Mouse (Mus musculus) right cerebral cortex, postnatal 4 days (tissue): ENCODE measurements around the gene Nsg1.

Experiments
- DNase-seq: peaks from one replicate; pipeline ENCODE4 v3.0.0-alpha.2; 2022

The Nsg1 gene

DNA sequence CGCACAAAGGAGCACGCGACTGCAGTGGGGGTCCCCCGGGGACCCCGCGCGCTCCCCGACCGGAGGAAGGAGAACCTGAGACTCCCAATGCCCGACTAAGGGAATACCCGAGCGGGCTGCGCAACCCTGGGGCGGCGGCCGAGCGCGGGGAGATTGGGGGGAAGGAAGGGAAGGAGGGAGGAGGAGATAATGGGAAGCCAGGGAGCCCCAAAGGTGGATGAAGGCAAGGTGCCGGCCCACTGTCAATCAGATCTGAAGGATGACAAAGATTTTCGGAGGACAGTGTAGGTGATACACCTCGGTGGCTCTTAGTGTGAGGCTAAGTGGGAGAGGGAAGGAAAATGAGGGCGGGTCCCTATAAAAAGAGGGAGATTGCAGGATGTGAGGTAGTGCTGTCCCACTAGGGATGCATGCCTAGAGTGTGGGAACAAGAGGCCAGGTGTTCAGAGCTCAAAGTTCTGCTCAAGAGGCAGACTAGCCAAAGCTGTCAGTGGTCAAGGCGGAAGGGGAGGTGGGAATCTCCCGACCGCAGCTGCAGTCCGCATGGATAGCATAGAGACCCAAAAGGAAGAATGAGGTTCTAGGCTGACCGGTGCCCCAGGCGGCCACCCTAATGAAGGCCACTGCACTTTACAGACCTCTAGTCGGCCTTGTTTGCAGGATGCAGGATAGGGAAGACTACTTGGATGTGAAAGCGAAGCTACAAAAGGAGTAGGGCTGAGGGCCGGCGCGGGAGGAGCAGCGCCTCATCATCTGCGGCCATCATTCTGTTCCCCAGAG is at the start of gene Nsg1:
Gene Nsg1 (minus strand): TSS at position 274 of the 780 bp plus-strand sequence.
- DNase-seq = no peak

DNA sequence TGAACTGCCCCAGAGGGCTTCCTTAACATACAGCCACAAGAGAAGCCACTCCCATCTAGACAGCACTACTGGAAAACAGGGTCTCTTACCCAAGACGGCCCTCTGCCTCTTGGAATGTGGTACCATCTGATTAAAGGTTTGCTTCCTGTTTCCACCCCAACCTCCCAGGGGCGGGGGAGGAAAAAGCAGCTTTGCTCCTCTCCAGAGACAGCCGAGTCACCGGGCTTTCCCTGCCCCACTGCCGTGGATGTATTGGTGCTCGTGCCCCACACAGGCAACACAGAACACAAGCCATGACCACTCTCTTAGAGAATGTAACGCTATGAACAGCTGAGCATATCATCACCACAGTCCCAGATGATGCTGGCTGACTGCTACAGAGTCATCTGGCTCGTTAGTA is 49.3 kb upstream of the Nsg1 start:
- DNase-seq = no peak

DNA sequence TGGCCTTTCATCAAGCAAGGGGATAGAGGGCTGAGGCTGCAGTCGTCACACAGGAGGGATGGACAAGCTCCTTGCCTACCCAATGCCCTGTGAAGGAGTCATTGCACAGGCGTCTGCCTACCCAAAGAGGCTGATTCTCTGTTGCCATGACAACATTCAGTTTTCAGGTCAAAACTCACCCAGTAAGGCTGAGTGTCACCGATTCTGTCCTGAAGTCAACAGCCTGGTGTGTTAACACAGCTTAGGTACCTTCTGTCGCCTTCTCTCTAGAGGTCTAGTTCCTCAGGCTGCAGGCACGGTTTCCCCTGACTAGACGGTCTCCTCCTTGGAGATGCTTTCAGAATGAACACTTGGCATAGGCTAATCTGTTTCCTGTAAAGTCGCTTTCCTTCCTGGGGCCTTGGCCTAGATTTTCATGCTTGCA is 45.6 kb upstream of the Nsg1 start:
- no peak for DNase-seq

DNA sequence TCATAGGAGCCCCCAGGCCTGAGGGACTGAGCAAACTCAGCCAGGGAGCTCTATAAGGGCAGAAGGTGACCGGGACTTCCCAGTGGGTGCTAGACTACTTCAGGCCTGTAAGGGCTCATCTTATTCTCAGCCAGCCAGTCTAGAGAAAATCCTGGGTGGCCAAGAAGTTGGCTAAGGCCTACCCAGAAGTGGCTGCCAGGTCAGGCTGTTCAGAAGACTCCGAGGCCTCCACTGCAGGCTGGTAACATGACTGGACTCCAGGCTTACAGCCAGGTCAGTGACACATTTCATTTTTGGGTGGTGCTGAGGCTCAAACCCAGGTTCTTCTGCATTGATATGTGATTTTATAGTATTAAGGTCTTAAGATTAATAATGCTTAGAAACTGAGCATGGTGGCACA is 40.0 kb upstream of the Nsg1 start:
- DNase-seq = no peak

DNA sequence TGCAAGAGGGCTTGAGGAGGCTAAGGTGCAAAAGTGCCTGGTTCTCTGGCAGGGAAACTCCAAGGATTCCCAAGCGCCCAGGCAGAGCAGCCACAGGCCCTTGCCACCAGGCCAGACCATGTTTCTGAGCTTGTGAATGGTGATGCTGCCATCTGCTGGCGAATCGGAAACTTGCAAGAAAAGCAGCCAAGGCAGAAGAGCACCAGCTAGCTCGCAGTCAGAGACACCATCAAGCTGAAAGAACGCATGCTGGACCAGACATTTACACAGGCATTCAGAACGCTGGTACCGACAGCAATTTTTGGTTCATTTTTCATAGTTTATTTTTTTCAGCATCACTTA is 37.7 kb upstream of the Nsg1 start:
- peak; percentile 91 for DNase-seq

DNA sequence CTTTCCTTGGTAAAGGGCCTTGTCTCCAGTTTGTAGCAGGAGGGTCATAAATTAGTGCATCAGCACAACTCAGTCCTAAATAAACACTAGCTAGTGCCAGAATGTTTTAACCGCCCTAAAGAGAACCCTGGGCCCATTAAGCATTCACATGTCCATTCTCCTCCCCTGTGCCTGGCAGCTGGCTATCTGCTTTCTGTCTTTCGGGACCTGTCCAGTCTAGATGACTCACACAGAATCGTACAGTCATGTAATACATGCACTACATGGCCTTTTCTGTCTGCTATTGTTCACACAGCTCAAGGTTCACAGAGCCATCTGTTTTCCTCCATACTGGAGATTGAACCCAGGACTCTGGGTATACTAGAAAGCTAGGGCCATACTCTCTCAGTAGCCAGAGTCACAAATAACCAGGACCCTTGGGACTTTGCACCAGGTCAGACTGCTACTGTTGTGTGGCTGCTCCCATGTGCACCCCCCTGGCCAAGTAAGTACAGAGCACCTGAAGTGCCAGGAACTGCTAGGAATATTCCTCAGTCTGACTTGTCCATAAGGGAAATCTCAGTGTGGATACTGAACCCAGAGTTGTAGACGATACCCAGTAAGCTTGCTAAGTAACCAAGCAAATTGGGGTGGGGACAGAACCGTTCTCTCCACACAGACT is 37.2 kb upstream of the Nsg1 start:
- DNase-seq = no peak

DNA sequence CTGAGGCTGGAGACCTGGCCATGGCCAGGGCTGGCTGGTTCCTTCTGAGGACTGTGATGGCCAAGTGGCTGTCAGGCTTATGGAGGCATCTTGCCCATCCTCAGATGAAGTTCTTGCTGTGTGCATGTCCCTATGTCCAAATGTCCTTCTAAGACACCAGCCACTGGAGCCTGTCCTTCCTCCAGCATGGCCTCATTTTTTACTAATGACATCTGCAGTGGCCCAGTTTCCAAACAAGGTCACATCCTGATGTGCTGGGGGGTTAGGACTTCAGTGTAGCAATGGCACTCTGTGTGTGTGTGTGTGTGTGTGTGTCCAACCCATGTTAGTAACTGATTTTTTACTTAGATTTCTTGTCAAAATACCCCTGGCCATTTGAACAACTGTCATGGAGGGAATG is 36.2 kb upstream of the Nsg1 start:
- no peak for DNase-seq

DNA sequence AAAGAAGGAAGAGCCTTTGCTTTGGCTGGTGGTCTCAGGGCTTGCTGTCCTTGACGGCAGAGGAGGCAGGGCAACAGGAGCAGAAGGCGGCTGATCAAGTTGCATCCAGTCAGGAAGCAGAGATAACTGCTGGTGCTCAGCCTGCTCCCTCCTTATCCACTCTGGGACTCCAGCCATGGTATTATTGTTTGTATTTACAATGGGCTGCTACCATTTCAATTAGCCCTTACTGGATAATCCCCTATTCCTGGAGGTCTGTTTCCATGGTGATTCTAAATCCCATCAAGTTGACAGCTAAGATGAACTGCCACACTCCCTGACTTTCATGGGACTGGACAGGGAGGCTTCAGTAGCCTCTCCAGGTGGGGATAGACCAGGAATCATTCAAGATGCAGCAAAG is 35.2 kb upstream of the Nsg1 start:
- no peak for DNase-seq

DNA sequence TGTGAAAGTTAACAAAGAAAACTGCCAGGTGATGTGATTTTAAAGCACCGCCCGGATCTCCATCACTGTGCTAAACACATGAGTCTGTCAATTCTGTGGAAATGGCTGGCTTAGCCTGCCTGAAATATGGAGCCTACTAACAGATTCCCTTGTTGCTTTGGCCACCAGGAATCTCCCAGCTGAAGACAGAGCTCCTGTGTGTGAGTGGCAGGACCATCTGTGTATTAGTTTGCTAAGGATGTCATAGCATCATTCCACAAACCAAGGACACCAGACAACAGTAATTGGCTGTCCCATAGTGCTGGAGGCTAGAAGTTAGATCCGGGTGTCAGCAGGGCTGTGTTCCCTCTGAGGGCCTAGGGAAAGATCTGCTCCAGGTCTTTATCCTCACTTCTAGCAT is 31.2 kb upstream of the Nsg1 start:
- DNase-seq = no peak

DNA sequence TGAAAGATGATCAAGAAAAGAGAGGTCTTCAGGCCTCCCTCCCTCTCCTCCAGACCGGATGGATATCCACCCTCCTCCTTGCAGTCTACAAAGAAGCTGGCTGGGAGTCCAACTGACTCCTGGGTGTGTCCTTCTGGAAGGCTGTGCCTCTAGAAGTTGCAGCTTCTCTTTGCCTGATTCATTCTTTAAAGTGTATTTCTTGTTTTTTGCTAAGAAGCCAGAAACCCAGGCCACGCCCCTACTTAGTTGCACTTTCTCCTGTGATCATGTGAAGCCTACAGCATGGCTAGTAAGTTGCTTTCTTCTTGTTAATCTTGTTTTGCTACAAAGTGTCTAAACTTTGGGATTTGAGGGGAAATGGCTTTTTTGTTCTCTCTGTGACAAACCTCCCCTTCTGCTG is 27.3 kb upstream of the Nsg1 start:
- DNase-seq = no peak

DNA sequence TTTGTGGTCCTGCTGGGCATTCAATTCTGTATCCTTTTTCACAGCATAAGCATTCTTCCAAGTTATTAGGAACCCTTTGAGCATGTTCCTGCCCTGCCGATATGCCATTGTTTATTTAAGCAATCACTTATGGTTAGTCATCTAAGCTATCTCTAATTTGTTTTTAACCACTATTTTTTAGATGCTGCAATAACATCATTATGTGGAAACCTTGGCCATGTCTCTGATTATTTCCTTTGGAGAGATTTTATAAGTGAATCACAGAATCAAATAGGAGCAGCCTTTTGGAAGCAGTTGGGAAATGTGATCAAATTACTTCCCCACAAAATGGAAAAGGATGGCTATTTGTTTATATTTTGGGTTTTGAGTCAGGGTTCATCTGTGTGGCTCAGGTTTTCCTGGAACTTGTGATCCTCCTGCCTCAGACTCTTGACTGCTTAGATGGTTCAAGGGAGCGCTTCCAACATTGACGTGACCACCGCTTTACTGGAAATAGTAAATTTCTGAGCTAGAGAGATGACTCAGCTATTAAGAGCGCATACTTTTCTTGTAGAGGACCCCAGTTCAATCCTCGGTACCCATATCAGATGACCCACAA is 25.1 kb upstream of the Nsg1 start:
- no peak for DNase-seq

DNA sequence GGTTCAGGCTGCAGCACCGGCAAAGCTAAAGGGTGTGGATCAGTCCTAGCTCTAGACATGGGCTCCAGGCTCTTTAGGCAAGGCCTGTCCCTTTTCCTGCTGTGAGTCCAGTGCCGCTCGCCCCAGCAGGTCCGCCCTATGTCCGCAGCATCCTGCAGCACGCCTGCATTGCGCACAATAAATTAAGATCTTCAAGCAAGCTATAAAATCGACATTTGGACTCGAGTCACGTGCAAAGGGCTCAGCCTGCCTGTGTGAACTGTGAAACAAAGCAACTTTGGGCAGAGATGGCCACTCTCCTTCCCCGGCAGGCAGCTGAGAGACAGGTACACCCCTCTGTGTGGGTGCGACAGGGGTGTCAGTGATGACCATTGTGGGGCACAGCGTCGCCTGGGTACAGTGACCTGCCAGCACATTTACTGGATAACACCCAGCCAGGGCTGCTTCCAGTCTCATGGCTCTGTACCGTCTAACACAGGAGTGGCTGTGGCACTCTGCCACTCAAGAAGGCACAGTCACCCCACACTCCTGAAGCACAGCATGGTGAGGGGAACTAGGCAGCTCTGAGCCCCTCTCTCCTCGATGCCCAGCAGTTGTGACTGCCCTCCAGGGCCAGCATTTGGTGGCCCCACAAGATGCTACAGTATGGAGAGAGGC is 14.7 kb upstream of the Nsg1 start:
- no peak for DNase-seq

DNA sequence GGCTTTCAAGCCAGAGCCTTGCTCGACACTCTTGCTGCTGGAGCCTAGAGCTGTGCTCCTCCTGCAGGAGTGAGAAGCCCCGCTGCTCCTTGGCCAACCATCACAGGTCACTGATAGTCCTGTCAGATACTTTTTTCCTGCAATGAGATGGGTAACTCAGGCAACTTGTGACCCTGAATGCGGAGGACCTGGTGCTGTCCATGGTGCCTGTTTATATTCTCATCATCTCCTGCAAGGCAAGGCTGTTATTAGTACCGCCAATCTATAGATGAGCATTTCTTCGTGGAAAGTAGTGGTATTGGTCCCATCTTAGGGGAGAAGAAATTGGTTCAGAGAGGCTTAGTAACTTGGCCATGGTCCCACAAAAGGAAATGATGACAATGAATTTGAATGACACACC is 14.1 kb upstream of the Nsg1 start:
- no peak for DNase-seq

DNA sequence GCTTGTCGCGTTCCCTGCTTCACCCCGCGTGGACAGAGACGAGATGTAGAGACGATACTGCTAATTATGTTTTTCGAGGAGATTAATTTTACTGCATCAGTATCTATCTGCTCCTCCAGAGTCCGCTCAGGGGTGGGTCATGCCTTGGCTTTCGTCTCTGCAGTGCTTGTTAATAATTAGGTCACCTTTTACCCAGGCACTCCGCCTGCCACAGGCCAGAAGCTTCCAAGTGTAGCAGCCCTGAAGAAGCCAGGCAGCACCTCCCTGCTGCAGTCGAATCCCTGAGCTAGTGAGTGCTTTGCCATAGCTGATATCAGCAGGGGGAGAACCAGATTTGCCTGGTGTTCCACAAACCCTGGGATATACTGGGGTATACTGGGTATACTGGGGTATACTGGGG is 8.8 kb upstream of the Nsg1 start:
- DNase-seq = no peak

DNA sequence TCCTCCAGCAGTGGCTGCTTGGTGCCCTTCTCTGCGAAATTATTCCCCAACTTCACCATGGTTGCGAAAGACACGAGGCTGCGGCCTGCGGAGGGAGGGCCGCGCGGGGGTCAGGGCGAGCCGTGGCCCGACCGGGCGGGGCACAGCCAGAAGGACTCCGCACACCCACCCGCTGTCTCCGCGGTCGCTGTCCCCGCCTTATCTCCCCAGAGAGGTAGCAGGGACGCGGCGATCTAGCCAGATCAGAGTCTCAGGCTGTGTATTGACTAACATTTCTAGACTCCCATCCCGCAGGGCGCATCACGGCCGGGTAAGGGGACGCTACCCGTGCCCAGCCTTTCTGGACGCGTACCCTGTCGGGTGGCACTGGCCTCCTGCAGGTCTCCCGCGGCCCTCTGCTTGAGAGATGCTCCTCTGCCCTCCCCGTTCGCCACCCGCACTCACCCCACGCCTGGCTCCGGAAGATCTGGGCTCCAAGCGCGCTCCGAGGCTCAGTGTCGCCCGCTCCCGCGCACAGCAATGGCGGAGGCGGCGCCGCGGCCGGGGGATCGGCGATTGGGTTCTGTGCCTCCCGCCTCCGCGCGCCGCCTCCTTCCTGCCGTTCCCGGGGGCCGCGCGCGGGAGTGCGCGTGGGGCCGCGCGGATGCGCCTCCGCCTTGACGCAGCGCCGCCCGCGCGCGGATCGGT is 617 bp downstream of the Nsg1 start:
- peak; percentile 93 for DNase-seq

DNA sequence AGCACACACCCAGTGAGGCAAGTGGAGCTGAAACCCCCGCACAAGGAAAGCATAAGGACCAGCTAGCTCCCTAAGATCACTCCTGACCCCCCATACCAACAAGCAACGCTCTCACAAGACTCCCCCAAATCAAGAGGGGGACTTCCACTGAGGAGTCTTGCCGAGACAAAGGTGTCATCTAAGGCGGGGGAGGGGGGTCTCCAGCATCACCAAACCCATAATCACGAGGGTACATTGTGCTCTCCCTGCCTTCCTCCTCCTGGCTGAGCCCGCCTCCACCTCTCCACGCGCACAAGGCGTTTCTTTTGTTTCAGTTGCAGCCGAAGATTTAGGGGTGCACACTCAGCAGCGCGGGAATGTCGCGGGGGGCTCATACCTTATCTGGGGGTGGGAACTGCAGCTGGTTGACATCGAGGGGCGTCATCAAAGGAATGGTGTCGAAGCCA is 1.2 kb downstream of the Nsg1 start:
- peak; percentile 64 for DNase-seq

DNA sequence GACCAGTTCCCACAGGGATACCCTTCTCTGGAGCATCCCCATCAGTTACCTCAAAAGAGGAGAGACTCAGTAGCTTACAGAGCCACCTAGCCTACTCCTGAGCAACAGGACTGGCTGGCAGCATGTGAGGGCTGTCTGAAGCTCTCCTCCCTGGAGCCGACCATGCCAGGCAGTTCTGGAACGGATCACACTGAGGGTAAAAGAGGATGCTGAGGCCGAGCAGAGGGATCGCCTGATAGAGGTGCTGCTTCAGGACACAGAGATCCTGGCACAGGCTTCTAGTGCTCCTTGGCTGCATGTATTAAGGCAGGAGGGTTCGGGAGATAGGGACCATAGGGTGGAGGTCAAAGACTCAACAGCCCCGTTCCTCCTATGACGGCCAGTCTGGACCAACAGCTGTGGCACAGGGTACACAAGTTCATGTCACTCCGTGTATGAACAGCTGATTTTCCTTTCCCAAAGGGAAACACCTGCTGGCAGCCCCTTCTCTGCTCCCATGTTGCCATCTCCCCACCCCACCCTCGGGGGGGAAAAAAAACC is 2.2 kb downstream of the Nsg1 start:
- DNase-seq = no peak

DNA sequence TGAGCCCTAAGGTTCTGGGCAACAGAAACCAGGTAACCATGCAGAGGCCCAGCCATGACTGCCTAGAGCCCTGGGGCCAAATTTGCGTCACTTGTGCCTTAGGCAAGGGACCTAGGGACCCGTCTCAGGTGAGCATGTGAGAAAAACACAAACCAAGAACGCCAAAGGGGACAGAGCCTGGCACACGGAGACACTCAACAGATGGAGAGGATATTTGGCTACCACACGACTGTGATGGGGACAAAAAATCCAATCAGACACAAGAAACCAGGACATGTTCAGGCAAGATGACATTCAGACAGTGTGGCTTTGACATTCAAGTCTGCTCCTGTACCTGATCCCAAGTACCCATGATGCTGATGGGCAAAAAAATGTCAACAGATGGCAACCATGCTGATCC is 6.1 kb downstream of the Nsg1 start:
- no peak for DNase-seq

DNA sequence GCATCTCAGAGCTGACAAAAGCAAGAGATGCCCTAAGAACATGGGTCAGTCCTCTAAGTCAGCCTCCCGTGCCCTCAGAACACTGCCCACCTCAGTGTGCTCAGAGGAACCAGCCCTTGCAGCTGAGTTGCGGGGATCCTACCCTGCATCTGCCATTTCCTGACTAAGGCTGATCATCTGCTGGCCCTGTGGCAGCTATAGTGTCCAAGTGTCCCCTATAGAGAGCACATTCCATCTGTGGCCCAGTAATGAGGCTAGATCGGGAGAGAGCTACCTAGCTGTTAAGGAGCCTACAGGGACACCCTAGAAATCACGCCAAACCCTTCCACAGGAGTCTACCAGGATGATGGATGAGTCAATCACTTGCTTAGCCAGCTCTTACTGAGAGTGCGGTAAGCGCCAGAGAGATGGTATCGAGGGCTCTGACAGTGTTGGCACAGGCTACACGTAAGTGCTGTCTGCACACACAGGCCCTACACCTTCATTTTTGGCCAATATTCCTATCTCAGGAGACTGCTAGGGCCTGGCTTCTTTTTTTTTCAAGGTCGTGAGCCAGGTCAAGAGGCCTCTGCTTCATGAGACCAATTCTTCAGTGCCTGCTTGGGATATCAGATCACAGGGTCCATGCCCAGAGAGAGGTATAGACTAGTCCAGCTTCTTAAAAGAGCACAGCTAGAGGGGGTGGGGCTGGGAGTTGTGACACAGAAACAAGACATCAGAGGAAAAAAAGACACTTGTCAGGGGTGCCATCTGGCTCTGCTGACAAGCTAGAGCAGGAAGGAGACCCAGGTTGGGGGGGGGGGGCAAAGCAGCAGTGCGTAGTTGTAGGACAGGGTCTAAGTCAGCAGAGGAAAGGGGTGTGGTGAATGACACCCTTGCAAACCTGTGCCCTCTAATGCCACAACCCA is 7.3 kb downstream of the Nsg1 start:
- DNase-seq = no peak

DNA sequence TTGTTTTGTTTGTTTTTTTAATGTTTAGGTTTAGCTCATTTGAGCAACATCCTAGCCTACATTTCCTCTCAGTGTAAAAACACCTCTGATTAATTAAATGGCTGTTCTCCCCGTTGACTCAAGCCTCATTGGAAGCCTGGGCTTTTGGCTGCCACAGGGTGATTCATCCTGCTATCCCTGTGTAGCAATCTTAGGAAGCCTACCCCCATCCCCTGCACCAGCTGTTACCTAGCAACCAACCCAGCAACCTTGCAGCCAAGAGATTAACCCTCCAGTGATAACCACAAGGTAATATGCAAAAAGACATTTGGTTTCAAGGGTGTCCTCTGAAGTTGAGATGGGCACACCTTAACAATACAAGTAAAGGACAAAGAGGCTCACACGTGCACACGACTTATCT is 8.4 kb downstream of the Nsg1 start:
- no peak for DNase-seq

DNA sequence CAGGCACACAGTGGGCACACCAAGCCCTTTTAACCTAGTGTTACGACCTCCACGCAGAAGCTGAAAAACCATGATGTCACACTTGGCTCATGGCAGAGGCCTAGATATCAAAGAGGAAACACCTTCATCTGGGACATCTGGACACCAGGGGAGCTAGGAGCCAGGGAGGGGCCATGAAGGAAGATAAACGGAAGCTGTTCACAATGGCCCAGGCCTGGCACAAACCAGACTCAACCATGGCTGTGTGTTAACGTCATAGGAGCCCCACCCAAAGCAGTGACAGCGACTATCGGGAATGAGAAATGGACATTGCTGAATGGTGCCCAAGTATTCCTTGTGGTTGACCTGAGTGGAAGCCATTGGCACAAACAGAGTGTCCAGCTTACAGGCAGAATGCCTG is 13.2 kb downstream of the Nsg1 start:
- no peak for DNase-seq

DNA sequence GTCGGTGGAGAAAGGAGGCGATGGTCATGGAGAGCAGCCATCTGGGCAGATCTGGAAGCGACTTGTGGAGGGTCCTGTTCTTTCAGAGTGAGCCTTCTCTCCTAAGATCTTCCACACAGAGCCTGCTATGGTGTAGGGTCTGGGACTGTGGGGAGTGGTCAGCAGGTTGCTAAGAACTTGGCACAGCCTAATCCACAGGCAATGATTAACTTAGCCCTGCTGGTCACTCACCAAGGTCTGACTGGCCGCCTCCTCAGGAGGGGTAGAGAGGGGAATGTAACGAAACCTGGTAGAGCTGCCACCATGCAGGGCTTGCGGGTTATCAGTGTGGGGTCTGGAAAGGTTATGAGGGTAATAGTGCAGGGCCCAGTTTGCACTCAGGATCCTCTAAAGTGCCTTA is 18.8 kb downstream of the Nsg1 start:
- DNase-seq = no peak
